Mouse (Mus musculus): ENCODE measurements around the gene Gm21834.
A peak's percentile ranks its signal among the peaks of the same experiment; 100 is the strongest.

Gene Gm21834

DNA sequence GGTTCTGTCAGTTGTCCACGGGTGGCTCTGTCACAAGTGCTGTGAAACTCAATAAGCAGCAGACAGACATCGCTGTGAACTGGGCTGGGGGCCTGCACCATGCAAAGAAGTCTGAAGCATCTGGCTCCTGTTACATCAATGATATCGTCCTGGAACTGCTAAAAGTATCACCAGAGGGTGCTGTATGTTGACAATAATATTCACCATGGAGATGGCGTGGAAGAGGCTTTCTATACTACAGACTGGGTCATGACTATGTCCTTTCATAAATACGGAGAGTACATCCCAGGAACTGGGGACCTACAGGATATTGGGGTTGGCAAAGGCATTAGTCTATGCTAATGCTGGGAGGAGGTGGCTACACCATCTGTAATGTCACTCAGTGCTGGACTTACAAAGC is at the start of gene Gm21834:
Gm21834 (minus strand) TSS at position 101 of the 400 bp plus-strand sequence.
- no peak for DNase-seq

DNA sequence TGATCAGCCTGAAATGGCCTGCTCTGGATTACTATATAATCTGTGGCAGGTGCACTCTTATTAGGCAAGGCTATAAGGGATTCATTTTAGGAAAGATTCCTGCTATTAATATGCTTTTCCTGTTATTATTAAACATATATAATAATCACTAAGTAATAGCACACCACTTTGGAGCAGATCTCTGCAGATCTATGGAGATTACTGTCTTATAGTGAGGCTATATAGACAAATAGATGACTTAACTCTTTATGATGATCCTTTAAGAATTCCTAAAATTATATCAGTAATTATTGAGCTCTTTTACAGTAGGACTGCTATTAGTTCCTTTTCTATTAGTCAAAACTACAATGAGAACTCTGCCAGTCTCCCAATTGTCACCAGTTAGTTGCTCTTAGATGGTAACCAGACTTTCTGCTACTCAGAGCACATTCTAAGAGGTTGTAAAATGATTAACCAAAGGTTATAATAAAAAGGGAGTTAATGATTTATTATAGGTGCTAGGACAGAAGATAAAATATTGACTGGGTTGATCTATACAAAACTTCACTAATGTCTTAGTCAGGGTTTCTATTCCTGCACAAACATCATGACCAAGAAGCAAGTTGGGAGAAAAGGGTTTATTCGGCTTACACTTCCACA is 46.3 kb upstream of the Gm21834 start:
- DNase-seq: peak; percentile 14

DNA sequence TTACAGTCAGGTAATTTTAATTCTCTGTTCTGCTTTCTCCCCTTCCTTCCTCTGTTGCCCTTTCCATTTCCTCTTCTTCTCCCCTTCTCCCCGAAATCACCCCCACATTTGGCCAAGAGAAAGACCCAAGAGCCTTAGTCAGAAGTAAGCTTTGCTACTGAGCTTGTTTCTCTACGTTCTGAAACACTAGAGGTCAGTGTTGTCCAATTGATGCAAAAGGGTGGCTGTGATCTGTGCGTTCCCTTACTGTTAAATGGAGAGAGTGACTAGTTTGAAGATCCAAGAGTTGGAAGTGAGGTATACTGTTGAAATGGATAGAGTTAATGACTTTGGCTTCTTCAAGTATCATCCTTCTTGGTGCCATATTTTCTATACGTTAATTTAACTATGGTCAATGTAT is 28.9 kb upstream of the Gm21834 start:
- peak; percentile 47 for DNase-seq

DNA sequence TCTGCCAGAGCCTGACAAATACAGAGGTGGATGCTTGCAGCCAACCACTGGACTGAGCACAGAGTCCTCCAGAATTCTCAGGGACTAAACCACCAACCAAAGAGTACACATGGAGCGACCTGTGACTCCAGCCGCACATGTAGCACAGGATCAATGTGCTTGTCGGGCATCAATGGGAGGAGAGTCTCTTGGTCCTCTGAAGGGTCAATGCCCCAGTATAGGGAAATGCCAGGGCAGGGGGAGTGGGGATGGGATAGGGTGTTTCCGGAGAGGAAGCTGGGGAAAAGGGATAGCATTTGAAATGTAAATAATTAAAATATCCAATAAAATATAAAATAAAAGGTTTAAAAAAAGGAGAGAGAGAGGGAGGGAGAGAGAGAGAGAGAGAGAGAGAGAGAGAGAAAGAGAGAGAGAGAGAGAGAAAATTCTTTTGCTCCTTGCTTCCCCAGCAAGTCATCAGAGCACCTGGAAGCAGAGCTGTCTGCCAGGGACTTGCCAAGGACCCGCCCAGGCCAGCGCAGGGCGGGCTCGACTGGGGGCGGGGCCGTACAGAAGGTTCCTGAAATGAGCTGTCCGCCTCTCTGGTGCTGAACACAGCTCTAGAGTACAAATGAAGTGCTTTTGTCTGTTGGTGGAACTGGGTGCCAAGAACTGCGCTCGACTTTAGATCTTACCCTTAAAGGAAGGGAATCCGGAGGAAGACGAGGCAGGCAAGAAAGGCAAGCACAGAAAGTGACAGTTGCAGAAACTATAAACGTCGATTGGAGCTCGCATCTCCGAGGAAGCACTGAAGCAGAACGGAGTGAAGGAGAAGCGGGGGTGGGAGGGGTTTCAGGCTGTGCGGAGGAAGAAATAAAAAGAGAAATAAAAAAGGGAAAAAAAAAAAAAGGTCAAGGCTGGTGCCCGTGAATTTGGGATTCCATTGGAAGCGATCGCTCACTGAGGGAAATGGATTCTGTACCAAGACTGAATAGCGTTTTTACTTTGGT is 26.9 kb upstream of the Gm21834 start, which contains the start of gene Cntnap5c:
Cntnap5c (plus strand) TSS at position 949 of the 989 bp plus-strand sequence.
- DNase-seq: peak; percentile 78

DNA sequence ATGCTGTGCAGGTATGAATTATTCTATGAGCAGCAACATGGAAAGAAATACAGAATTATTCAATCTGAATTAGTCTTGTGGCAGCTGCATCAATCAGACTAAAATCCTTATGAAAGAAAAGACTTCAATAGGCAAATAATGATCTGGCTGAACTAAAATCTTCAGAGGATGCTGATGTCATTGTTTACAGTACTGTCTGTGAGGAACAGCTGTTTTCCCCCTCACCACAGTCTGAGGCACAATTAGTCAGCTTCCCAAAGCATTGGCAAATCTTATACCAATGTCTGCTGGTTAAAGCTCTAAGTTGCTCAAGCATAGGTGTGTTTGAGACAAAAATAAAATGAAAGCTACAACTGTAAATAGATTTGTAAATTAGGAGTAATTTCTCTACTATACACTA is 25.3 kb upstream of the Gm21834 start:
- DNase-seq: no peak

DNA sequence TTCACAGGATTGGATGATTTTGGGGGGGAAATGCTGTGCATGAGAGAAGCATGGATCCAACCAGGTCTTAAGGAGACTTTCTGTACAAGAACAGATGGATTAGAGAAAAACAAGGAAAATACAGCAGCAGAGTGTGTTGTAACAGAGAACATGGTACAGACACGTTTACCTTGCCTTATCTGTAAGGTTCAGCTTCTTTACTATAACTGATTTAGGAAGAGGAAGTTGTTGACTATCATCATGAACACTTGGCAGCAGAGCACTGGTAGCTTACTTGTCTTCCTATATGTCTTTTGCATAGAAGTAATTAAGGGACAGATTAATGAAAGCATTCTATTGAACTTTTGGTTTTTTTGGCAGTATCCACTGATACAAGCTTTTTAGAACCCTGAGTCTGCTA is 16.0 kb upstream of the Gm21834 start:
- no peak for DNase-seq

DNA sequence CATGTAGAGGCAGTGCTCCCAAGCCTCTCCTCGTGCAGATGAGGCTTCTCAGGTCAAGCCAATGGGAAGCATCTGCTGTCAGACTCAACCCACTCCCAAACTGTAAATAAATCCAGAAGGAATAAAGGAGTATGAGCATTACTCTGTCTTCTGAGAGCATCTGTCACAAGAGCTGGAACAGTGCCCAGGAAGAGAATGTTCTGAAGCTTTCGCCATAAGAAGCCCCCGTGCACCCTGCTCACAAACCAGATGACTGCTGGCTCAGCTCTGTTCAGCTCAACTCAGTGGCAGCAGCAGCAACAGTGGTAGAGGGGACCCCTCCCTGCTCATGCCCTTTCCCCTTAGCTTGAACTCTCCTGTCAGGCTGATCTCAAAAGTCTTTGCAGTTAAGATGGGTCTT is 47.2 kb downstream of the Gm21834 start:
- no peak for DNase-seq

Measured in kidney, adult 9 months (tissue).